Mouse (Mus musculus): ENCODE results near the gene Abhd6.
"Not testable (repeated sequence)": the region's sequence is repeated elsewhere in the genome, so short reads cannot be mapped to it uniquely, and the experiment has no call there.

Gene Abhd6

GRCm38 (mm10) chr14:7991108-7991776 is 11.5 kb upstream of the Abhd6 start:
- in situ Hi-C loops (cut with MboI; ENCODE audit: low pct_unique_long_range_greater_than_20kb in 1 of 2, low sequenced_read_pairs in 2 of 2, unreplicated experiment in 1 of 2), result loop anchor here (10.0 to 25.0 kb wide), 4 partner anchors 146 to 346 kb away; partner anchors contain the start of gene Flnb (in 1 of the 2)

- in situ Hi-C loops (cut with MboI; ENCODE audit: low pct_unique_long_range_greater_than_20kb in 1 of 2, low sequenced_read_pairs in 2 of 2, unreplicated experiment in 1 of 2), result loop anchor here (10.0 to 25.0 kb wide), 4 partner anchors 145 to 345 kb away; partner anchors contain the start of gene Flnb (in 1 of the 2)
Observed at GRCm38 (mm10) chr14:7992158-7992557, 10.5 kb upstream of the Abhd6 start.

GRCm38 (mm10) chr14:7994271-7994767 is 8.4 kb upstream of the Abhd6 start, which contains the start of gene Dnase1l3:
Gene Dnase1l3, minus strand, starts transcription at chr14:7994573.
- in situ Hi-C loops (cut with MboI; ENCODE audit: low pct_unique_long_range_greater_than_20kb in 1 of 2, low sequenced_read_pairs in 2 of 2, unreplicated experiment in 1 of 2), result loop anchor here (10.0 to 25.0 kb wide), 4 partner anchors 143 to 343 kb away; partner anchors contain the start of gene Flnb (in 1 of the 2)

- in situ Hi-C loops (cut with MboI; ENCODE audit: low pct_unique_long_range_greater_than_20kb in 1 of 2, low sequenced_read_pairs in 2 of 2, unreplicated experiment in 1 of 2), result loop anchor here (10.0 to 25.0 kb wide), 4 partner anchors 140 to 340 kb away; partner anchors contain the start of gene Flnb (in 1 of the 2)
Observed at GRCm38 (mm10) chr14:7997255-7997696, 5.4 kb upstream of the Abhd6 start.

GRCm38 (mm10) chr14:7999030-7999429 is 3.7 kb upstream of the Abhd6 start:
- in situ Hi-C loops (cut with MboI; ENCODE audit: low pct_unique_long_range_greater_than_20kb in 1 of 2, low sequenced_read_pairs in 2 of 2, unreplicated experiment in 1 of 2), result loop anchor here (10.0 to 25.0 kb wide), 4 partner anchors 138 to 338 kb away; partner anchors contain the start of gene Flnb (in 1 of the 2)

- in situ Hi-C loops (cut with MboI; ENCODE audit: low pct_unique_long_range_greater_than_20kb in 1 of 2, low sequenced_read_pairs in 2 of 2, unreplicated experiment in 1 of 2), result loop anchor here (10.0 to 25.0 kb wide), 4 partner anchors 138 to 338 kb away; partner anchors contain the start of gene Flnb (in 1 of the 2)
Observed at GRCm38 (mm10) chr14:7999435-7999834, 3.3 kb upstream of the Abhd6 start.

DNA sequence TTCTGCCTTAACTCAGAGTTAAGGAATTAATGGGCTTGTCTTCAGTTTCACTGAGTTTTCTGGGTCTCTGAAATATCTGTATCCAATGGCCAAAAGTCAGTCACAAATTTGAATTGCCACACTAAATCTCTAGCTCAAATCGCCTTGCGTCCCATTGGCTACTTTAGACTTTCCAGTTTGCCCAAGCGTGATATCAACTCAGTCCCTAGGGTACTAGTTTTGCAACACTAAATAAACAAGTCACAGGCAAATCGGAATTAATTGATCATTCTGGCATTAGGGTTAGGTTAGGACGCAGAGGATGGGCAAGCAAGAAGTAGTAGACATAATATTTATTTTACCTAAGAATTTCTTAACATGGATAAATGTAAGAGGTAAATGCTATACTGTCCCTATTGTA is 2.5 kb upstream of the Abhd6 start:
- in situ Hi-C loops (cut with MboI; ENCODE audit: low pct_unique_long_range_greater_than_20kb in 1 of 2, low sequenced_read_pairs in 2 of 2, unreplicated experiment in 1 of 2), result no loop called here

DNA sequence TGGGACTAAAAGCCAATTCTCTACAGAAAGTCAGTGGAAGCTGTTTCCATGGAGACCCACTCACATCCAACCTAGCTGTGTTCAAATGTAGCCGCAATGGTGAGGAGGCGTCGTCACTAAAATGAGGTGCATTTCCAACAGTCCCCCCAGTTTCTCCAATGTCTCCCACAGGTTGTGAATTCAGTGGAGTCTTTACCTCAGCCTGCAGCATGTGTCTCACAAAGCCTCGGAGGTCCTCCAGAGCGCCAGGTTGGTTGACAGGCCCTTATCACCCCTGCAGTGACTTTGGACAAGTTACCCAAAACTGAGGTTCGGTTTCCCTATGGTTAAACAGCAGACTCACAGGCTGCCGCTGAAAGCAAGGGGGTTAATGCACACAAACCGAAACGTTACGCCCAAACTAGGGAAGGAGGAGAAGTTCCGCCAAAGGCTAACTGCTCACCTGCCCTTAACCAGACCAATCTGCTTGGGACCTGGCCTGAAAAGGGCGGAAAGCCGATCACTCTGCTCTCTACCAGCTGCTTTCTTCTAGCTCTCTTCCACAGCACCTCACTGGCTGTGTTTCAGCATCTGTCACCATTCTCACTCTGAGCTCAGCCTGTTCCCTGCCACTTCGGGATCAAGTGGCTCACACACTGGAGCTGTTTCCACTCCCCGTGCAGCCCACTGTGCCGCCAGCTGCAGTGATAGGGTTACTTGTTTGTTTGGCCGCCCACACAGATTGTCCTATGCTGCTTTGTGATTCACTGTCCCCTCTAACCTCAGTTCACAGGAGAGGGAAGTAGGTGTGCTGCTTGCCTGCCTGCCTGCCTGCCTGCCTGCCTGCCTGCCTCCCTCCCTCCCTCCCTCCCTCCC is 1.6 kb upstream of the Abhd6 start:
- in situ Hi-C loops (cut with MboI; ENCODE audit: low pct_unique_long_range_greater_than_20kb in 1 of 2, low sequenced_read_pairs in 2 of 2, unreplicated experiment in 1 of 2), result no loop called here

GRCm38 (mm10) chr14:8003093-8003670 is 480 bp downstream of the Abhd6 start:
- in situ Hi-C loops (cut with MboI; ENCODE audit: low pct_unique_long_range_greater_than_20kb in 1 of 2, low sequenced_read_pairs in 2 of 2, unreplicated experiment in 1 of 2), result no loop called here

DNA sequence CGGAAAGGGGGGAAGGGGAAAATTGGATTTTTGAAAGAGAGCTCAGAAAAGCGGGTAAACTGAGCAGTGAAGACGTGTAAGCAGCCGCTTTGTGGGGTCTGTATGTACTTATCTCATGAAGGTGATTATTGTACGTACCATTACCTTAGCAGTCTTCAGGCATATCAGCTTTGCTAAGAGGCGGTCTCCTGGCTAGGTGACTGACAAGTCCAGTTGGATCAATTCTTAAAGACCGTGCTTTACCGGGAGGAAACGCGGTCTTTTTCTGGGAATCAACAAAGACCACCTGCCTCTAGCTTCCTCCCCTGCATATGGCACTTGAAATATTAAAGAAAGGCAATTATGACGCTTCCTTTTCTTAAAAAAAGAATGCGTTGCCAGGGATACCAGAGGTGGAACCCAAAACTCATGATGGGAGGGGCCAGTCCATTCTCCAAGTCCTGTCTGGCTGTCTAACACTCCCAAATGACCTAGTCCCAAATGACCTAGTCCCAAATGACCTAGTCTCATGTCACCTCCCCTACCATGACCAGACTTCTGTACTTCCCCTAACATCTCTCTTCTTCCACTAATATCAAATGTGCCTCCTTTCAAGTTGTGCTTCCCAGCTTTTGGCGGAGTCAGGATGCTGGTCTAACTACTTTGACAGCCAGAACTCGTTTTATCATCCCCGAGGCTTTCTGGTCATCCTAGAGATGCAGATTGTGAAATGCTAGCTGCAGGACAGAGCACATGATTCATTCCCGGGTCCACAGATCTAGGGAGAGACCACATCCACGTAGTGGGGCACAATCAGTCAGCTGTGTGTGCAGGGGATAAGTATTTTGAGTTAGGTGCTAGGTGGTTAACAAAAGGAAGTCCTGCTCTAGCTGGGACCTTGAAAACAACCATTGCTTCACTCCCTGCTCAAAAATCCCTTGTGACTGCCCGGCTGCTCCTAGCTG is 1.3 kb downstream of the Abhd6 start:
- in situ Hi-C loops (cut with MboI; ENCODE audit: low pct_unique_long_range_greater_than_20kb in 1 of 2, low sequenced_read_pairs in 2 of 2, unreplicated experiment in 1 of 2), result no loop called here

- in situ Hi-C loops (cut with MboI; ENCODE audit: low pct_unique_long_range_greater_than_20kb in 1 of 2, low sequenced_read_pairs in 2 of 2, unreplicated experiment in 1 of 2), result not testable (repeated sequence)
Observed at GRCm38 (mm10) chr14:8006061-8006460, 3.4 kb downstream of the Abhd6 start.

DNA sequence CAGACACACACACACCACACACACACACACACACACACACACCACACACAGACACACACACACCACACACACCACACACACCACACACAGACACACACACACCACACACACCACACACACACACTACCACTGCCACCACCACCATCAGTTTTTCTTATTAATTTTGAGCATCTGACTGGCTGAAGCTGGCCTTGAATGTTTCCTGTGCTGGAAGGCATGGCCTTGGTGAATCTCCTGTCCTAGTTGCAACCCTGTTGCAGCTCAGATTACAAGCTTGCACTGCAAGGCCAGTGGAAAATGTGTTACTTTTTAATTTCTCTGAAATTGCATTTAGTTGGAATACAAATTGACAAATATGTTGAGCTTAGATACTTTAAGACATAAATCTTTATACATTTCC is 4.4 kb downstream of the Abhd6 start:
- in situ Hi-C loops (cut with MboI; ENCODE audit: low pct_unique_long_range_greater_than_20kb in 1 of 2, low sequenced_read_pairs in 2 of 2, unreplicated experiment in 1 of 2), result no loop called here

DNA sequence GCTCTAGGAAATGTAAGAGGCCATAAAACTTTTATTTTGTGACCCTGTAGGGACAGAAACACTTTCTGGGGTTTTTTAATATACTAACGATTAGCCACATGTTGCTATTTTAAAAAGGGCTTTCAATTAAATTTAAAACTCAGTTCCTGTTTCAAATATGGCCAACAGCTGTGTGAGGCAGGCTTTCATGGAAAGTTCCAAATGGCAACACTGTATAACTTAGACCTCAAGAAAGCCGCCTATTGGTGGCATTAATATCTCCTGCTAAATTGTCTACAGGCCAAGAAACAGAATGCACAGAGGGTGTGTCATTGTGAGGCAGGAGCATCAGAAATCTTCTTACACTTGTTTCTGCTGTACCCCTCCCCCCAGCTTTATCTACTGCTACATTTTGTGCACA is 4.8 kb downstream of the Abhd6 start:
- in situ Hi-C loops (cut with MboI; ENCODE audit: low pct_unique_long_range_greater_than_20kb in 1 of 2, low sequenced_read_pairs in 2 of 2, unreplicated experiment in 1 of 2), result no loop called here

DNA sequence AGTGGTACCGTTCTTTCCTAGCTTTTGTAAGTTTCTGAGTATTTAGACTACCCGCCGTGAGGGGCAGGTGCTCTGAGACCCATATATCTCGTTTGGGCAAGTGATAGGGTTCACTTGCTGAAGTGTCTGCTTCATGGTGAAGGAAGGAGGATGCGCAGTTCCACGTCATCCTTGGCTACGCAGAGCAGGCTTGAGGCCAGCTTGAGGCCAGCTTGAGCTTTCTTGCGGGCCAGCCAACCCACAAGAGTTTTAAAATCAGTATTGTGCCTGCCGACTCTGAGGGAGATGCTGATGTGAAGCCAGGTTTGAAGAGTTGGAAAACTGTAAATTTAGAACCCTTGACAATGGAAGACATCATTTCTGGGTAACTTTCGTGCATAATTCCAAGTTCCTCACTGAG is 5.2 kb downstream of the Abhd6 start:
- in situ Hi-C loops (cut with MboI; ENCODE audit: low pct_unique_long_range_greater_than_20kb in 1 of 2, low sequenced_read_pairs in 2 of 2, unreplicated experiment in 1 of 2), result no loop called here

- in situ Hi-C loops (cut with MboI; ENCODE audit: low pct_unique_long_range_greater_than_20kb in 1 of 2, low sequenced_read_pairs in 2 of 2, unreplicated experiment in 1 of 2), result no loop called here
Observed at GRCm38 (mm10) chr14:8011297-8011696, 8.6 kb downstream of the Abhd6 start.

- in situ Hi-C loops (cut with MboI; ENCODE audit: low pct_unique_long_range_greater_than_20kb in 1 of 2, low sequenced_read_pairs in 2 of 2, unreplicated experiment in 1 of 2), result no loop called here
Observed at GRCm38 (mm10) chr14:8011938-8012337, 9.2 kb downstream of the Abhd6 start.

DNA sequence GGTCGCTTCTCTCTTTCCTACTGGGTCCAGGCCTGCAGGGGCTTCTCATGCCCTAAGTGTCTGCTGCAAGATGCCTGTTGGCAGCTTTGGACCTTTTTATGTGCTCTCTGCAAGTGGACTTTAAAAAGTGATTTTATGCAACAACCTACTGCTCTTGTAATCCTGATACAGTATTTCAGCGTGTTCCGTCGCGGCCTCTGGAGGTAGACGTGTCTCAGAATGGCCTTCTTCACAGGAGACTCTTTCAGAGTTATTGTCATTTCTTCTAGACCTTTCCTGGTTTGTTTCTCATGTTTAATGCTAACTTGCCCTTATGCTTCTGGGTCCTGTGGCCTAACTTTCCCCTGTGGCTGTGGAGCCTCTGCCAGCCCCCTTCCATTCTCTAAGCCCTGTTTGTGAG is 13.1 kb downstream of the Abhd6 start:
- in situ Hi-C loops (cut with MboI; ENCODE audit: low pct_unique_long_range_greater_than_20kb in 1 of 2, low sequenced_read_pairs in 2 of 2, unreplicated experiment in 1 of 2), result no loop called here

GRCm38 (mm10) chr14:8016276-8016675 is 13.6 kb downstream of the Abhd6 start:
- in situ Hi-C loops (cut with MboI; ENCODE audit: low pct_unique_long_range_greater_than_20kb in 1 of 2, low sequenced_read_pairs in 2 of 2, unreplicated experiment in 1 of 2), result no loop called here
